Mouse (Mus musculus): ENCODE measurements around the gene Impg1.

DNA sequence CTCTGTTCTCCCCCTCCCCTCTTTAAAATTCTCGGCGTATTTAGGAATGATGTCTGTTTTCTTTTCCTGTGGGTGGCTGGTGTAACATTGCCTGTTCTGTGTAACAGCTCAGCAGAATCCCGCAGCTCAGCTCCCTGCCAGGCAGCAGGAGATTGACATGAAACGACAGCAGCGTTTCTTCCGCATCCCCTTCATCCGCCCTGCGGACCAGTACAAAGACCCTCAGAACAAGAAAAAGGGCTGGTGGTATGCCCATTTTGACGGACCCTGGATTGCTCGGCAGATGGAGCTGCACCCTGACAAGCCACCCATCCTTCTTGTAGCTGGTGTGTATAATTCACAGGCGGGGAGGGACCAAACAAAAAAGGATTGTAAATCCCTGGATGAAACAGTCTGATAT lies 158.4 kb downstream of the Impg1 start:
- TF ChIP-seq EP300 (IDR thresholded peaks at IDR 0.05; ENCODE audit: low read depth) = no peak
- TF ChIP-seq CTCF (IDR thresholded peaks at IDR 0.05; ENCODE audit: low read depth) = no peak

All from liver, embryonic 14.5 days (tissue).